Mouse (Mus musculus) megakaryocyte, embryonic 14.5 days (primary cell): ENCODE measurements at regions not wholly inside any gene's neighbourhood (a gene's known extent, or its start where the extent isn't known, plus 50 kb on each side); places are given as distances from the start of the nearest gene placed in this dataset.

Source experiments
- FLI1 ChIP-seq: IDR thresholded peaks from 2 replicates; pipeline ENCODE4 v1.6.1; 2012; ENCODE audit warnings: low read length, inconsistent platforms, mixed read lengths
- GATA1 ChIP-seq: IDR thresholded peaks from 3 replicates; pipeline ENCODE4 v1.6.1; 2012; ENCODE audit warnings: mixed read lengths, low read length, inconsistent platforms, borderline replicate concordance

DNA sequence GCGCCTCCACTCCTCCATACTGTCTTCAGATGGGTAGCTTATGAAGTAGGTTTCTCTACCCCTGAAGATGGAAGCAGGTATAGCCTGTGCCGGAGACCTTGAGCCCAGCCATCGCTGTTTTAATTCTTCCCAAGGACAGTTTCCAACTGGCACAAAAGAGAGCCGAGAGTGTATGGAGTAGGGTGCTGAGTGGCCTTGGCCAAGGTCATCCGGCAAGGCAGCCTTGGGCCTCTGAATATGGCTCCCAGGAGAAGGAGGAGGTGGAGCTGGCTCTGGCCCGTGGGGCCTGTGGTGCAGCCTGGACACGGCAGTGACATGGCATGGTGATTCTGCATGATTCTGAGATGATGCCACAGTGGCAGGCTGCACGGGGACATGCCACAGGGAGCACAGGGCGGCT is 215.7 kb downstream of the Tex29 start:
- TF ChIP-seq GATA1 (no peak), FLI1 (no peak)
